Mouse (Mus musculus) liver, embryonic 14.5 days (tissue): ENCODE results near the gene Mink1.

Experiments used
- CTCF ChIP-seq: IDR thresholded peaks from 2 replicates; pipeline ENCODE4 v1.5.1; 2016; ENCODE audit warnings: antibody characterized with exemption, low read depth, control low read depth
- EP300 ChIP-seq: IDR thresholded peaks from 2 replicates; pipeline ENCODE4 v1.6.1; 2016; ENCODE audit warnings: antibody characterized with exemption, low read depth

GRCm38 (mm10) chr11:70561937-70562286, 769 bp upstream of the Mink1 start:
- TF ChIP-seq CTCF, result no peak
- TF ChIP-seq EP300, result no peak
